Mouse (Mus musculus): ENCODE data around the gene D630036H23Rik. TPM values are rescaled to one million over a fixed set of nuclear protein-coding genes. Genes with fewer than 3 reads are reported as not detected.

Gene D630036H23Rik
- polyA plus RNA-seq, 1 experiment from 2014 or later = 0.63 TPM

Other genes with a start within 250 kb of the D630036H23Rik start
- gene Ankmy2, start 225.1 kb downstream of the D630036H23Rik start, polyA plus RNA-seq (2014; fragmentation: Nextera tagmentation; extraction: Ambion mirVana) = 24.2 TPM in 2 replicates
- 181 and 200 TPM in 2 replicates for gene Bzw2, start 224.1 kb downstream of the D630036H23Rik start, polyA plus RNA-seq (2014; fragmentation: Nextera tagmentation; extraction: Ambion mirVana)
- not detected in 2 replicates for gene Lrrc72, start 128.8 kb downstream of the D630036H23Rik start, polyA plus RNA-seq (2014; fragmentation: Nextera tagmentation; extraction: Ambion mirVana)
- gene Sostdc1, start 68.0 kb downstream of the D630036H23Rik start, polyA plus RNA-seq (2014; fragmentation: Nextera tagmentation; extraction: Ambion mirVana) = 0.63 and 1.3 TPM in 2 replicates
- 5.0 and 5.7 TPM in 2 replicates for gene Ispd, start 731 bp downstream of the D630036H23Rik start, polyA plus RNA-seq (2014; fragmentation: Nextera tagmentation; extraction: Ambion mirVana)

Measured in liver, embryonic 11.5 days (tissue).